Mouse (Mus musculus) liver, embryonic 14.5 days (tissue): Measurements from ENCODE around the gene Baiap2l2. TPM values are rescaled to one million over a fixed set of nuclear protein-coding genes. Genes with fewer than 3 reads are reported as not detected.

Experiments used
- ATAC-seq: fragments of 200-750 bp; cut with Nextera tagmentation; 2 replicates; pipeline ENCODE4 v1.8.0; 2017; ENCODE audit warnings: moderate number of reproducible peaks, mild to moderate bottlenecking, moderate library complexity; ENCODE audit not compliant: insufficient read depth
- DNase-seq, 3 experiments: peaks; one replicate each; pipeline ENCODE4 v3.0.0-alpha.2; 2012 to 2013; ENCODE audit warnings: low read depth in 3 of 3, low spot score in 3 of 3
- H3K27ac ChIP-seq: fragments of 300-500 bp; sonication (generic); 2 replicates; pipeline ENCODE4 v1.5.1; 2014; ENCODE audit warnings: moderate library complexity, mild to moderate bottlenecking, control low read depth, inconsistent platforms
- H3K27me3 ChIP-seq: fragments of 300-500 bp; sonication (generic); 2 replicates; pipeline ENCODE4 v1.6.1; 2014; ENCODE audit warnings: mild to moderate bottlenecking, low read length, moderate library complexity; ENCODE audit not compliant: control insufficient read depth, insufficient read depth
- H3K36me3 ChIP-seq: fragments of 300-500 bp; sonication (generic); replicated peaks from 2 replicates; pipeline ENCODE4 v1.6.1; 2014; ENCODE audit warnings: low read depth; ENCODE audit not compliant: control insufficient read depth, insufficient read depth
- H3K4me1 ChIP-seq, 2 experiments: fragments of 200-500 bp in 1 of 2; fragments of 300-500 bp in 1 of 2; sonication (generic) in 1 of 2; replicated peaks; 2 replicates each; pipeline ENCODE4 v1.6.1; 2012 to 2014; ENCODE audit warnings: antibody characterized with exemption in 1 of 2, inconsistent platforms in 1 of 2, low read length in 1 of 2; ENCODE audit not compliant: control insufficient read depth in 2 of 2, insufficient read depth in 2 of 2
- H3K4me2 ChIP-seq: fragments of 300-500 bp; sonication (generic); 2 replicates; pipeline ENCODE4 v1.6.1; 2014; ENCODE audit warnings: low read depth, mild to moderate bottlenecking, control low read depth, moderate library complexity
- H3K4me3 ChIP-seq, 2 experiments: fragments of 200-500 bp in 1 of 2; fragments of 300-500 bp in 1 of 2; sonication (generic) in 1 of 2; 2 replicates each; pipeline ENCODE4 v1.5.1; 2012 to 2014; ENCODE audit warnings: low read depth in 2 of 2, low read length in 2 of 2, mild to moderate bottlenecking in 2 of 2, control low read depth in 1 of 2, inconsistent platforms in 1 of 2, moderate library complexity in 1 of 2; ENCODE audit not compliant: insufficient read depth in 1 of 2
- H3K9ac ChIP-seq: fragments of 300-500 bp; sonication (generic); replicated peaks from 2 replicates; pipeline ENCODE4 v1.6.1; 2014; ENCODE audit warnings: mild to moderate bottlenecking, control low read depth, moderate library complexity
- H3K9me3 ChIP-seq: fragments of 300-500 bp; sonication (generic); 2 replicates; pipeline ENCODE4 v1.6.1; 2016; ENCODE audit warnings: low read length, mixed read lengths; ENCODE audit not compliant: control insufficient read depth
- CTCF ChIP-seq: IDR thresholded peaks from 2 replicates; pipeline ENCODE4 v1.5.1; 2016; ENCODE audit warnings: antibody characterized with exemption, low read depth, control low read depth
- EP300 ChIP-seq: IDR thresholded peaks from 2 replicates; pipeline ENCODE4 v1.6.1; 2016; ENCODE audit warnings: antibody characterized with exemption, low read depth
- WGBS: fragments of 180-500 bp; shearing (Covaris S2); extraction: QIAGEN DNeasy Blood & Tissue Kit; methylation state at CpG from one replicate; pipeline ENCODE4 v1.1.7; 2014; ENCODE audit not compliant: insufficient replicate concordance; 5-methylcytosine and 5-hydroxymethylcytosine counted together
- polyA plus RNA-seq, 2 experiments: library from polyadenylated mRNA; depleted of rRNA in 1 of 2; stranded (reverse) in 1 of 2; unstranded in 1 of 2; fragments of >200 nt; fragmentation: Nextera tagmentation in 1 of 2; extraction: Ambion mirVana in 1 of 2; gene quantifications; 2 replicates each; pipeline versions ENCODE4 v1.2.1 to v1.2.3; 2012 to 2014

Baiap2l2 gene
- polyA plus RNA-seq, 2 experiments = 1.2 to 3.9 TPM

GRCm38 (mm10) chr15:79258521-79258920, 26.8 kb downstream of the Baiap2l2 start:
- no peaks in the 10 kb centered on the region for H3K9me3 ChIP-seq
- 28% methylated on average over 17 of the region's 17 CpGs for WGBS
- H3K27ac ChIP-seq = no peak overlapping the region
- H3K9ac ChIP-seq = no peak overlapping the region
- DNase-seq (no peak), ATAC-seq (no peak)
- no peaks in the 10 kb centered on the region for H3K4me1 ChIP-seq
- H3K4me2 ChIP-seq = no peak overlapping the region
- peaks cover 50% of the 10 kb centered on the region for H3K27me3 ChIP-seq
- no peaks in the 10 kb centered on the region for H3K36me3 ChIP-seq
- no peak overlapping the region for H3K4me3 ChIP-seq
- no peak for TF ChIP-seq CTCF
- TF ChIP-seq EP300 = no peak

DNA sequence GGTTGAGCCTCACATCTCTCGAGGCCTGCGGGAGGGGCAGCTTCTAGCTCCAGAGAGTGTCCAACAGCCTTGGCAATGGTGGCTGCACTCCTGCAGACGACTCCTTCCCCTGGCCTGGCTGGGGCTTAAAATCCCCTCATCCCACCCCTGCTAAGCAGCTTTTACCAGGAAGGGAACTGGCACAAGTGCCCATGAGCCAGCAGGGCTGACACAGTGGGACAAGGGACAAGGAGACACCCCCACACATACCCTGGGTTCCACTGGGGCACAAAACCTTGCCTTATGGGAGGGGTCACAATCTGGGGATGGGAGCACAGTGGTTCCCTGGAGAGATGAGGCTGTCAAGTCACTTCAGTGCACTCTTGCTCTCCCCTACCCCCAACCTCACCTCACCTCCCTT, 30.7 kb downstream of the Baiap2l2 start, which contains the start of gene Slc16a8:
Slc16a8 (minus strand) TSS at position 101 of the 400 bp plus-strand sequence.
- ATAC-seq = no peak
- H3K4me2 ChIP-seq = no peak within 1 kb of the TSS
- H3K27ac ChIP-seq = no peak within 1 kb of the TSS
- peaks cover 43% of the 10 kb centered on the region for H3K27me3 ChIP-seq
- H3K9me3 ChIP-seq = no peaks in the 10 kb centered on the region
- DNase-seq = no peak
- H3K36me3 ChIP-seq = no peaks in the 10 kb centered on the region
- H3K9ac ChIP-seq = no peak within 1 kb of the TSS
- H3K4me3 ChIP-seq = no peak within 1 kb of the TSS
- TF ChIP-seq CTCF (no peak), EP300 (no peak)
- H3K4me1 ChIP-seq = no peaks in the 10 kb centered on the region
- WGBS = 22% methylated on average over 3 of the region's 3 CpGs

DNA sequence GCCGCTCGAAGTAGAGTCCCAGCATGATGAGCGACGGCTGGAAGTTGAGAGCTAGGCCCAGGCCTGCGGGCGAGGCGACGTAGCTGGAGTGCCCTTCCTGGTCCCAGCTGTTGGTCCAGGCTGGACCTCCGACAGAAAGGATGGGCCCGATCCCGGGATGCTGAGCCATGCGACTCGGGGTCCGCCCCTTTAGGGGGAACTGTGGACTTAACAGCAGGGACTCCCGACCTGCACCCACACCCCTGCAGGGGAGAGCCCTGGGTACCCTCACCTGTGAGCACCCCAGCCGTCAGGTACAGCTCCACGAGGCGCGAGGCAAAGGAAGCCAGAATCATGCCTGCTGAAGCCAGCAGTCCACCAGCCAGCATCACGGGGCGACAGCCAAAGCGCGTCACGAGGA, 32.8 kb downstream of the Baiap2l2 start:
- H3K9me3 ChIP-seq = no peaks in the 10 kb centered on the region
- H3K4me1 ChIP-seq = no peaks in the 10 kb centered on the region
- no peak overlapping the region for H3K4me2 ChIP-seq
- peaks cover 39% of the 10 kb centered on the region for H3K27me3 ChIP-seq
- ATAC-seq (no peak), DNase-seq (no peak)
- 35% methylated on average over 24 of the region's 24 CpGs for WGBS
- TF ChIP-seq EP300 (no peak), CTCF (no peak)
- no peak overlapping the region for H3K9ac ChIP-seq
- H3K27ac ChIP-seq = no peak overlapping the region
- H3K36me3 ChIP-seq = no peaks in the 10 kb centered on the region
- no peak overlapping the region for H3K4me3 ChIP-seq

DNA sequence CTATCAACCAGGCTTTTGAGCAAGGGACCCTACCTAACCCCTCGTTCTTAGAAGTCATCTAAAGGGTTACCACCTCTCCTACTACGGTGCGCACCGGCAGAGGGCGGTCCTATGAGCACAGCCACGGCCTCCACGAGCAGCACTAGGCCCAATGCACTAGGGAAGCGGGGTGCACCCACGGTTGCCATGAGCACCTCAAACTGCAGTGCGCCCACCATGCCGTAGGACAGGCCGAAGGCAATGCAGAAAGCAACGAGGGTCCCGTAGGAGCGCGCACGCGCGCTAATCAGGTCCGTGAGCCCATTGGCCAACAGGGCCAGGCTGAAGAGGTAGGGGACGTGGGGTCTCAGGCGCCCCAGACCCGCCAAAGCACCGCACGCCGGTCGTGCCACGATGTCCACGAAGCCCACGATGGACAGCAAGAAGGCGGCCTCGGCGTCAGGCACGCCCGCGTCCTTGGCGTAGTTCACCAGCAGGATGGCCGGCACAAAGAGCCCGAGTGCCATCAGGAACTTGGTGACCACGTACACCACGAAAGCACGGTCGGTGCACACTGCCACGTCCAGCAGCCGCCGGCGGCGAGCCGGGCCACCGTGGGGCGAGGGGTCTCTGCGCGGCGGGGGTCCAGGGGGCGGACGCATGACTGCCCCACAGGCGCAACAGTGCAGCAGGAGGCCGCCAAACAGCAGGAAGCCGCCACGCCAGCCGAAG, 33.4 kb downstream of the Baiap2l2 start:
- no peak overlapping the region for H3K27ac ChIP-seq
- no peaks in the 10 kb centered on the region for H3K9me3 ChIP-seq
- WGBS = 5% methylated on average over 61 of the region's 61 CpGs
- H3K4me1 ChIP-seq = no peaks in the 10 kb centered on the region
- peak overlapping the region in 1 of 2 experiments; percentile 20; a peak in 2 of 4 replicates for H3K4me3 ChIP-seq
- H3K27me3 ChIP-seq = peaks cover 39% of the 10 kb centered on the region
- no peak overlapping the region for H3K9ac ChIP-seq
- ATAC-seq = no peak
- DNase-seq = no peak
- TF ChIP-seq EP300 = no peak
- no peak; the same call in 1 of the 2 replicates for TF ChIP-seq CTCF
- peak overlapping the region; percentile 42 for H3K4me2 ChIP-seq
- no peaks in the 10 kb centered on the region for H3K36me3 ChIP-seq

DNA sequence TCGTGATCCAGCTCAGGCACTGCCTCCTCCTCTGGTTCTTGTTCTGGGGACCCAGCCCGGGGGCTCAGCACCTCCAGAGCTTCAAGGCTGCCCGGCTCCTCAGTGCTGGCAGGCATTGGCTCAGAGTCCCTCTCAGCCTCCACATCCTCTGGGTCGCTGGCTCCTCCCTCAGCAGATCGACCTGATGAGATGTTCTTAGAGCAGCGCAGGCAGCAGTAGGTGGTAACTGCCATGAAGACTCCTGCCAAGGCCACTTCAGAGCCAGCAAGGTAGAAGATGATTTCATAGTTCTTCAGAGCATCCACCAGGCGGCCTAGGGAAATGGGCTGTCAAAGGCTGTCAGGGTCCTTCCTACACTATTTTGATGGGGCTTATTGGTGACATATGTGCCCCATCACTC, 34.2 kb downstream of the Baiap2l2 start:
- no peak overlapping the region for H3K4me3 ChIP-seq
- no peak overlapping the region for H3K4me2 ChIP-seq
- peaks cover under 1% of the 10 kb centered on the region; the same call in 1 of the 2 replicates for H3K36me3 ChIP-seq
- H3K4me1 ChIP-seq = no peaks in the 10 kb centered on the region
- H3K9me3 ChIP-seq = no peaks in the 10 kb centered on the region
- peaks cover 39% of the 10 kb centered on the region for H3K27me3 ChIP-seq
- WGBS = 37% methylated on average over 7 of the region's 7 CpGs
- TF ChIP-seq CTCF (no peak), EP300 (no peak)
- H3K9ac ChIP-seq = no peak overlapping the region
- no peak for ATAC-seq
- no peak for DNase-seq
- H3K27ac ChIP-seq = no peak overlapping the region
